Mouse (Mus musculus) neutrophil, adult 5-6 weeks (primary cell): ENCODE data around the gene Rhof. TPM values are rescaled to one million over a fixed set of nuclear protein-coding genes. Genes with fewer than 3 reads are reported as not detected.

Experiments used
- ATAC-seq: fragments of 151-379, 151-347 bp; 2 replicates; pipeline ENCODE4 v1.8.0; 2017; ENCODE audit warnings: mild to moderate bottlenecking, moderate TSS enrichment; ENCODE audit not compliant: insufficient number of reproducible peaks, poor library complexity, low FRiP score, severe bottlenecking; ENCODE audit errors: extremely low read depth
- total RNA-seq: library from RNA; stranded (forward); fragments of 200-1000 nt; gene quantifications from 2 replicates; pipeline ENCODE4 v1.2.3, GENCODE M21; 2017

The Rhof gene
- total RNA-seq, 1 experiment from 2014 or later: 32.0 TPM

- ATAC-seq: no peak
Observed at GRCm38 (mm10) chr5:123120624-123121215, 11.8 kb downstream of the Rhof start.

- no peak for ATAC-seq
Observed at GRCm38 (mm10) chr5:123118826-123119225, 13.7 kb downstream of the Rhof start.

- ATAC-seq: no peak
Observed at GRCm38 (mm10) chr5:123117773-123118172, 14.7 kb downstream of the Rhof start.

- peak; percentile 65 for ATAC-seq
Observed at GRCm38 (mm10) chr5:123117257-123117656, 15.2 kb downstream of the Rhof start.

- no peak for ATAC-seq
Observed at GRCm38 (mm10) chr5:123116080-123116479, 16.4 kb downstream of the Rhof start.

- no peak for ATAC-seq
Observed at GRCm38 (mm10) chr5:123114924-123115323, 17.6 kb downstream of the Rhof start.

GRCm38 (mm10) chr5:123114109-123114508 lies 18.4 kb downstream of the Rhof start:
- no peak for ATAC-seq

GRCm38 (mm10) chr5:123110296-123110721 lies 22.2 kb downstream of the Rhof start:
- ATAC-seq: no peak

- no peak for ATAC-seq
Observed at GRCm38 (mm10) chr5:123109452-123110203, 22.9 kb downstream of the Rhof start.

- ATAC-seq: no peak
Observed at GRCm38 (mm10) chr5:123104769-123105168, 27.7 kb downstream of the Rhof start.

GRCm38 (mm10) chr5:123103556-123103955 lies 28.9 kb downstream of the Rhof start:
- ATAC-seq: no peak

- ATAC-seq: no peak
Observed at GRCm38 (mm10) chr5:123102376-123102775, 30.1 kb downstream of the Rhof start.

- ATAC-seq: no peak
Observed at GRCm38 (mm10) chr5:123098487-123098886, 34.0 kb downstream of the Rhof start.

- ATAC-seq: no peak
Observed at GRCm38 (mm10) chr5:123096299-123096698, 36.2 kb downstream of the Rhof start.

- no peak for ATAC-seq
Observed at GRCm38 (mm10) chr5:123094238-123094991, 38.1 kb downstream of the Rhof start.

GRCm38 (mm10) chr5:123093077-123093633 lies 39.3 kb downstream of the Rhof start:
- no peak for ATAC-seq

GRCm38 (mm10) chr5:123090560-123091306 lies 41.8 kb downstream of the Rhof start:
- no peak for ATAC-seq

GRCm38 (mm10) chr5:123088784-123089183 lies 43.7 kb downstream of the Rhof start:
- no peak for ATAC-seq

GRCm38 (mm10) chr5:123086501-123086900 lies 46.0 kb downstream of the Rhof start:
- ATAC-seq: no peak
